Mouse (Mus musculus) neural tube, embryonic 11.5 days (tissue): ENCODE measurements around the gene Spns3. TPM values are rescaled to one million over a fixed set of nuclear protein-coding genes. Genes with fewer than 3 reads are reported as not detected.

Experiments
- ATAC-seq: fragments of 200-750 bp; cut with Nextera tagmentation; 2 replicates; pipeline ENCODE4 v1.8.0; 2017; ENCODE audit warnings: moderate number of reproducible peaks, mild to moderate bottlenecking, moderate TSS enrichment, moderate library complexity; ENCODE audit not compliant: insufficient read depth, low FRiP score, low TSS enrichment
- DNase-seq: peaks from one replicate; pipeline ENCODE4 v3.0.0-alpha.2; 2015; ENCODE audit warnings: low spot score
- H3K27ac ChIP-seq: fragments of 300-500 bp; sonication (generic); 2 replicates; pipeline ENCODE4 v1.5.1; 2014; ENCODE audit warnings: low read depth, mild to moderate bottlenecking, low read length
- H3K27me3 ChIP-seq: fragments of 300-500 bp; sonication (generic); 2 replicates; pipeline ENCODE4 v1.6.1; 2014; ENCODE audit warnings: mild to moderate bottlenecking, low read length, mixed read lengths; ENCODE audit not compliant: control insufficient read depth, insufficient read depth
- H3K36me3 ChIP-seq: fragments of 300-500 bp; sonication (generic); 2 replicates; pipeline ENCODE4 v1.6.1; 2014; ENCODE audit warnings: mild to moderate bottlenecking, low read length, moderate library complexity, mixed read lengths; ENCODE audit not compliant: control insufficient read depth, insufficient read depth
- H3K4me1 ChIP-seq: fragments of 300-500 bp; sonication (generic); 2 replicates; pipeline ENCODE4 v1.6.1; 2014; ENCODE audit warnings: low read length, mixed read lengths; ENCODE audit not compliant: control insufficient read depth, insufficient read depth
- H3K4me2 ChIP-seq: fragments of 300-500 bp; sonication (generic); 2 replicates; pipeline ENCODE4 v1.6.1; 2014; ENCODE audit warnings: low read depth, mild to moderate bottlenecking, moderate library complexity
- H3K4me3 ChIP-seq: fragments of 300-500 bp; sonication (generic); 2 replicates; pipeline ENCODE4 v1.5.1; 2014; ENCODE audit warnings: low read depth, low read length
- H3K9ac ChIP-seq: fragments of 300-500 bp; sonication (generic); 2 replicates; pipeline ENCODE4 v1.6.1; 2014; ENCODE audit warnings: mild to moderate bottlenecking, low read length
- H3K9me3 ChIP-seq: fragments of 300-500 bp; sonication (generic); 2 replicates; pipeline ENCODE4 v1.6.1; 2016; ENCODE audit warnings: low read length; ENCODE audit not compliant: control insufficient read depth
- WGBS: fragments of 180-500 bp; shearing (Covaris S2); extraction: QIAGEN DNeasy Blood & Tissue Kit; methylation state at CpG from one replicate; pipeline ENCODE4 v1.1.7; 2014; 5-methylcytosine and 5-hydroxymethylcytosine counted together
- polyA plus RNA-seq: library from polyadenylated mRNA; unstranded; fragments of >200 nt; fragmentation: Nextera tagmentation; extraction: Ambion mirVana; gene quantifications from 2 replicates; pipeline ENCODE4 v1.2.1, GENCODE M21; 2014

The Spns3 gene
- polyA plus RNA-seq, 1 experiment from 2014 or later, result 0.25 TPM

GRCm38 (mm10) chr11:72477182-72477581, 73.1 kb downstream of the Spns3 start:
- Histone ChIP-seq H3K4me1 (no peaks in the 10 kb centered on the region), H3K9me3 (no peaks in the 10 kb centered on the region), H3K36me3 (no peaks in the 10 kb centered on the region), H3K27ac (no peak overlapping the region), H3K4me2 (no peak overlapping the region), H3K27me3 (no peaks in the 10 kb centered on the region), H3K4me3 (no peak overlapping the region), H3K9ac (no peak overlapping the region)
- ATAC-seq, result no peak
- WGBS, result 38% methylated on average over 5 of the region's 5 CpGs
- no peak for DNase-seq

GRCm38 (mm10) chr11:72476074-72476625, 74.2 kb downstream of the Spns3 start:
- ATAC-seq, result no peak
- H3K4me3 ChIP-seq, result no peak overlapping the region
- H3K27ac ChIP-seq, result no peak overlapping the region
- no peaks in the 10 kb centered on the region for H3K4me1 ChIP-seq
- H3K4me2 ChIP-seq, result no peak overlapping the region
- no peak for DNase-seq
- no peaks in the 10 kb centered on the region for H3K36me3 ChIP-seq
- 68% methylated on average over 7 of the region's 7 CpGs for WGBS
- H3K9ac ChIP-seq, result no peak overlapping the region
- no peaks in the 10 kb centered on the region for H3K9me3 ChIP-seq
- H3K27me3 ChIP-seq, result no peaks in the 10 kb centered on the region

- WGBS, result 81% methylated on average over 7 of the region's 7 CpGs
- H3K4me1 ChIP-seq, result no peaks in the 10 kb centered on the region
- H3K4me2 ChIP-seq, result no peak overlapping the region
- H3K27me3 ChIP-seq, result no peaks in the 10 kb centered on the region
- H3K27ac ChIP-seq, result no peak overlapping the region
- H3K4me3 ChIP-seq, result no peak overlapping the region
- no peaks in the 10 kb centered on the region for H3K36me3 ChIP-seq
- H3K9me3 ChIP-seq, result no peaks in the 10 kb centered on the region
- no peak for ATAC-seq
- H3K9ac ChIP-seq, result no peak overlapping the region
- DNase-seq, result no peak
These were observed 74.9 kb downstream of the Spns3 start for GRCm38 (mm10) chr11:72475408-72475807.

- Histone ChIP-seq H3K9me3 (no peaks in the 10 kb centered on the region), H3K4me2 (no peak overlapping the region), H3K27me3 (no peaks in the 10 kb centered on the region), H3K4me3 (no peak overlapping the region), H3K4me1 (no peaks in the 10 kb centered on the region), H3K27ac (no peak overlapping the region), H3K36me3 (no peaks in the 10 kb centered on the region), H3K9ac (no peak overlapping the region)
- WGBS, result 85% methylated on average over 3 of the region's 3 CpGs
- DNase-seq, result no peak
- ATAC-seq, result no peak
These were observed 75.4 kb downstream of the Spns3 start for GRCm38 (mm10) chr11:72474926-72475325.

- Histone ChIP-seq H3K9me3 (no peaks in the 10 kb centered on the region), H3K9ac (no peak overlapping the region), H3K27ac (no peak overlapping the region), H3K4me3 (no peak overlapping the region), H3K4me2 (no peak overlapping the region), H3K36me3 (no peaks in the 10 kb centered on the region), H3K4me1 (peaks cover 2% of the 10 kb centered on the region; the same call in 1 of the 2 replicates), H3K27me3 (no peaks in the 10 kb centered on the region)
- ATAC-seq, result no peak
- 91% methylated on average over 4 of the region's 4 CpGs for WGBS
- DNase-seq, result no peak
These were observed 76.8 kb downstream of the Spns3 start for GRCm38 (mm10) chr11:72473540-72473939.

GRCm38 (mm10) chr11:72471381-72471780, 78.9 kb downstream of the Spns3 start:
- whole genome bisulfite sequencing, result 78% methylated on average over 6 of the region's 6 CpGs
- DNase-seq (no peak), ATAC-seq (no peak)
- no peak overlapping the region for H3K4me3 ChIP-seq
- H3K4me1 ChIP-seq, result peaks cover 4% of the 10 kb centered on the region; the same call in 1 of the 2 replicates
- H3K4me2 ChIP-seq, result no peak overlapping the region
- H3K36me3 ChIP-seq, result no peaks in the 10 kb centered on the region
- H3K9ac ChIP-seq, result no peak overlapping the region
- no peaks in the 10 kb centered on the region for H3K9me3 ChIP-seq
- no peaks in the 10 kb centered on the region for H3K27me3 ChIP-seq
- H3K27ac ChIP-seq, result no peak overlapping the region

GRCm38 (mm10) chr11:72470004-72470403, 80.3 kb downstream of the Spns3 start:
- no peak overlapping the region for H3K9ac ChIP-seq
- no peaks in the 10 kb centered on the region for H3K36me3 ChIP-seq
- 70% methylated on average over 4 of the region's 4 CpGs for WGBS
- H3K27ac ChIP-seq, result no peak overlapping the region
- H3K4me3 ChIP-seq, result no peak overlapping the region
- H3K27me3 ChIP-seq, result no peaks in the 10 kb centered on the region
- DNase-seq (no peak), ATAC-seq (no peak)
- no peak overlapping the region for H3K4me2 ChIP-seq
- H3K4me1 ChIP-seq, result peaks cover 7% of the 10 kb centered on the region
- H3K9me3 ChIP-seq, result no peaks in the 10 kb centered on the region

- no peak overlapping the region for H3K4me3 ChIP-seq
- peaks cover 10% of the 10 kb centered on the region for H3K4me1 ChIP-seq
- no peak overlapping the region for H3K9ac ChIP-seq
- 0 out of 2 replicates have a peak, but pooled peaks have one; percentile 35 for ATAC-seq
- no peaks in the 10 kb centered on the region for H3K27me3 ChIP-seq
- DNase-seq, result no peak
- H3K9me3 ChIP-seq, result no peaks in the 10 kb centered on the region
- H3K4me2 ChIP-seq, result no peak overlapping the region
- no peaks in the 10 kb centered on the region for H3K36me3 ChIP-seq
- 47% methylated on average over 5 of the region's 5 CpGs for WGBS
- no peak overlapping the region; the same call in 1 of the 2 replicates for H3K27ac ChIP-seq
These were observed 81.1 kb downstream of the Spns3 start for GRCm38 (mm10) chr11:72469217-72469616.

GRCm38 (mm10) chr11:72468525-72468924, 81.8 kb downstream of the Spns3 start:
- Histone ChIP-seq H3K9me3 (no peaks in the 10 kb centered on the region), H3K4me1 (peaks cover 10% of the 10 kb centered on the region), H3K9ac (no peak overlapping the region), H3K36me3 (no peaks in the 10 kb centered on the region), H3K4me2 (no peak overlapping the region), H3K4me3 (no peak overlapping the region), H3K27me3 (no peaks in the 10 kb centered on the region), H3K27ac (no peak overlapping the region; the same call in 1 of the 2 replicates)
- WGBS, result 76% methylated on average over 5 of the region's 5 CpGs
- ATAC-seq, result no peak
- no peak for DNase-seq
